Mouse (Mus musculus) B cell, adult 67 days (primary cell): ENCODE results near the gene Dnm1. TPM values are rescaled to one million over a fixed set of nuclear protein-coding genes. Genes with fewer than 3 reads are reported as not detected.

Experiments used
- total RNA-seq, 2 experiments: library from RNA; stranded (reverse); gene quantifications; 4 replicates each; pipeline ENCODE4 v1.2.4; 2023

Gene Dnm1
- total RNA-seq, result not detected

GRCm38 (mm10) chr2:32353007-32353542 lies at the start of gene Dnm1:
TSS of gene Dnm1 (minus strand) at chr2:32353338.

GRCm38 (mm10) chr2:32395484-32395945 lies 42.4 kb upstream of the Dnm1 start, which contains the start of gene Ptges2:
TSS of gene Ptges2 (plus strand) at chr2:32395896.

GRCm38 (mm10) chr2:32387706-32388490 lies 34.8 kb upstream of the Dnm1 start, which contains the start of gene Lcn2:
TSS of gene Lcn2 (minus strand) at chr2:32388252.

GRCm38 (mm10) chr2:32381775-32382223 lies 28.7 kb upstream of the Dnm1 start, which contains the start of gene 1110008P14Rik:
TSS of gene 1110008P14Rik (minus strand) at chr2:32381938.

GRCm38 (mm10) chr2:32352151-32353006 lies 759 bp downstream of the Dnm1 start, which contains the start of gene Ciz1:
TSS of gene Ciz1 (plus strand) at chr2:32352327.

GRCm38 (mm10) chr2:32287923-32288367 lies 65.2 kb downstream of the Dnm1 start, which contains the start of gene Swi5:
TSS of gene Swi5 (minus strand) at chr2:32288075.

GRCm38 (mm10) chr2:32287334-32287840 lies 65.8 kb downstream of the Dnm1 start, which contains the start of gene Golga2:
TSS of gene Golga2 (plus strand) at chr2:32287384.

GRCm38 (mm10) chr2:32259657-32260417 lies 93.3 kb downstream of the Dnm1 start, which contains the start of gene Uck1:
TSS of gene Uck1 (minus strand) at chr2:32260159.

Other genes starting within 250 kb of the Dnm1 start
- gene Prrc2b, start 202.3 kb downstream of the Dnm1 start, total RNA-seq, result 100 to 1,000 TPM; 101 to 102 TPM
- 10 to 100 TPM; 23.8 to 24.8 TPM for gene Pomt1, start 116.7 kb downstream of the Dnm1 start, total RNA-seq
- gene Uck1, start 93.2 kb downstream of the Dnm1 start, total RNA-seq, result 100 to 1,000 TPM; 135 to 136 TPM
- 10 to 100 TPM; 66.3 to 72.3 TPM for gene Golga2, start 66.0 kb downstream of the Dnm1 start, total RNA-seq
- 100 to 1,000 TPM in 1 of 2 experiments, 10 to 100 TPM in 1; 86.0 to 107 TPM for gene Swi5, start 65.3 kb downstream of the Dnm1 start, total RNA-seq
- 100 to 1,000 TPM; 134 to 162 TPM for gene Ciz1, start 1.0 kb downstream of the Dnm1 start, total RNA-seq
- 10 to 100 TPM; 45.5 to 54.0 TPM for gene 1110008P14Rik, start 28.6 kb upstream of the Dnm1 start, total RNA-seq
- gene Lcn2, start 34.9 kb upstream of the Dnm1 start, total RNA-seq, result 1 to 10 TPM; 1.7 to 2.3 TPM
- 10 to 100 TPM; 11.4 to 15.6 TPM for gene Ptges2, start 42.6 kb upstream of the Dnm1 start, total RNA-seq
- gene Naif1, start 97.1 kb upstream of the Dnm1 start, total RNA-seq, result 1 to 10 TPM; 3.9 to 5.5 TPM
- 10 to 100 TPM; 34.2 to 43.0 TPM for gene Slc25a25, start 98.1 kb upstream of the Dnm1 start, total RNA-seq
- gene Fam102a, start 182.0 kb upstream of the Dnm1 start, total RNA-seq, result 10 to 100 TPM; 69.0 to 74.8 TPM
- gene Dpm2, start 217.5 kb upstream of the Dnm1 start, total RNA-seq, result 10 to 100 TPM; 63.0 to 66.8 TPM
- under 1 TPM in 1 of 2 experiments, not detected in 1; 0.56 TPM for gene Pip5kl1, start 221.5 kb upstream of the Dnm1 start, total RNA-seq
- gene 9430097D07Rik, start 222.3 kb upstream of the Dnm1 start, total RNA-seq, result not detected
- 10 to 100 TPM; 59.7 to 63.9 TPM for gene St6galnac4, start 233.8 kb upstream of the Dnm1 start, total RNA-seq
- 10 to 100 TPM in 1 of 2 experiments, 1 to 10 TPM in 1; 6.3 to 10.6 TPM for gene St6galnac6, start 246.4 kb upstream of the Dnm1 start, total RNA-seq